In the genomic region with DNA sequence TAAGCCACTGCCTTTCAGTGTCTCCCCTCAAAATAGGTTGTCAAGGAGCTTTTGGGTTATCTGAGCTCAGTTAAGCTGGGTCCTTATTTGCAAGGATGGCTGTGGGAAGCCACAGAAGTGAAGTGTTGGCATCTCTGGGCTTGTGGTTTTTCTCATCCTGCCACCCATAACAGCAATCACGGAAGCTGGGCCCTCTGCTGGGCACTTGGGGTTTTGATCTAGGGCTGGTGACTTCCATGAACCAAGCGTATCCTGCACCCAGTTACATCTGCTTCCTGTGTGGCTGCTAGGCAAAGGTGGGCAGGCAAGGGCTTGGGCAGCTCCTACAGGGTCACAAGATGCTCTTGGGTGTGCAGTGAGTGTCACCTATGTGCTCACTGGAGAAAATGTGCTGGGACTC, we compare ENCODE assay signal across 9 mouse cellular contexts. TPM values are rescaled to one million over a fixed set of nuclear protein-coding genes. Genes with fewer than 3 reads are reported as not detected.
DNase-seq lines count a peak whose midpoint lies in the region; ATAC-seq and TF ChIP-seq lines count a peak whose summit lies in the region.
"Had no signal": no experiment of that assay in that cellular context is flagged by ENCODE, and none has a peak within 500 bp of the region (broad histone marks: within the 10 kb centered on the region; RNA-seq: fewer than 3 reads in every experiment).

No protein-coding gene starts in this region.

- TF ChIP-seq EP300 in lung, postnatal 0 days (IDR thresholded peaks at IDR 0.05), result no peak
- no peak for TF ChIP-seq EP300 in stomach, postnatal 0 days (optimal IDR thresholded peaks at IDR 0.05)

- DNase-seq in cerebellum, postnatal 10 days, result peak; percentile 57 to 60
- no peak for DNase-seq in cerebellum, adult 9-11 months
- DNase-seq in lung, postnatal 0 days (ENCODE audit: low spot score), result no peak
- DNase-seq in lung, postnatal 14 days, result no peak
- DNase-seq in stomach, postnatal 0 days (ENCODE audit: low spot score), result peak; percentile 26
- DNase-seq in ovary, postnatal 10 days (ENCODE audit: low spot score), result no peak
- no peak for DNase-seq in heart, embryonic 10.5 days (ENCODE audit: low spot score)

- ATAC-seq in lung, postnatal 0 days, result no peak
- ATAC-seq in inflammation-experienced regulatory T-cells, adult 6 months, result peak; percentile 89
- no peak for ATAC-seq in stomach, postnatal 0 days (ENCODE audit: low FRiP score, low TSS enrichment)

- no peaks in the 10 kb centered on the region for H3K4me1 ChIP-seq in lung, postnatal 0 days (ENCODE audit: insufficient read depth, low read depth, low read length)
- H3K4me1 ChIP-seq in stomach, postnatal 0 days (replicated peaks; ENCODE audit: control insufficient read depth, insufficient read depth), result no peaks in the 10 kb centered on the region
- no peaks in the 10 kb centered on the region for H3K4me1 ChIP-seq in heart, embryonic 10.5 days

- 36% methylated on average over 2 of the region's 2 CpGs for WGBS in lung, postnatal 0 days
- WGBS in stomach, postnatal 0 days, result 45% methylated on average over 2 of the region's 2 CpGs
- 45% methylated on average over 2 of the region's 2 CpGs for WGBS in heart, embryonic 10.5 days

- H3K9me3 ChIP-seq in lung, postnatal 0 days (ENCODE audit: low read length), result no peaks in the 10 kb centered on the region
- no peaks in the 10 kb centered on the region for H3K9me3 ChIP-seq in stomach, postnatal 0 days (ENCODE audit: control insufficient read depth, low read length)
- no peaks in the 10 kb centered on the region for H3K9me3 ChIP-seq in heart, embryonic 10.5 days

- peak; percentile 56 for TF ChIP-seq CTCF in lung, postnatal 0 days (IDR thresholded peaks at IDR 0.05)
- TF ChIP-seq CTCF in stomach, postnatal 0 days (IDR thresholded peaks at IDR 0.05; ENCODE audit: low read depth), result peak; percentile 65

- H3K4me3 ChIP-seq in lung, postnatal 0 days (ENCODE audit: low read depth, low read length), result no peak overlapping the region
- H3K4me3 ChIP-seq in stomach, postnatal 0 days (ENCODE audit: low read depth, low read length), result no peak overlapping the region
- no peak overlapping the region for H3K4me3 ChIP-seq in heart, embryonic 10.5 days
- H3K4me3 ChIP-seq: erythroblast, embryonic 14.5 days had no signal

- H3K36me3 ChIP-seq in lung, postnatal 0 days (ENCODE audit: insufficient read depth, low read length), result no peaks in the 10 kb centered on the region
- no peaks in the 10 kb centered on the region for H3K36me3 ChIP-seq in stomach, postnatal 0 days (ENCODE audit: control insufficient read depth, insufficient read depth, low read length)
- H3K36me3 ChIP-seq in heart, embryonic 10.5 days, result no peaks in the 10 kb centered on the region

- H3K27me3 ChIP-seq in lung, postnatal 0 days (replicated peaks; ENCODE audit: insufficient read depth, low read length), result no peaks in the 10 kb centered on the region
- H3K27me3 ChIP-seq in stomach, postnatal 0 days (ENCODE audit: control insufficient read depth, insufficient read depth, low read length), result no peaks in the 10 kb centered on the region
- H3K27me3 ChIP-seq in heart, embryonic 10.5 days (ENCODE audit: insufficient read depth, poor library complexity, severe bottlenecking), result peaks cover 16% of the 10 kb centered on the region

- no peak overlapping the region for H3K27ac ChIP-seq in lung, postnatal 0 days (ENCODE audit: low read length)
- no peak overlapping the region for H3K27ac ChIP-seq in stomach, postnatal 0 days (replicated peaks)
- no peak overlapping the region for H3K27ac ChIP-seq in heart, embryonic 10.5 days

- no peak overlapping the region for H3K4me2 ChIP-seq in lung, postnatal 0 days (replicated peaks; ENCODE audit: low read depth, low read length)
- no peak overlapping the region for H3K4me2 ChIP-seq in stomach, postnatal 0 days (replicated peaks; ENCODE audit: low read depth)

- no peak overlapping the region for H3K9ac ChIP-seq in lung, postnatal 0 days (replicated peaks; ENCODE audit: low read depth)
- no peak overlapping the region for H3K9ac ChIP-seq in stomach, postnatal 0 days (ENCODE audit: low read length)

RNA-seq across cellular contexts. Expression of a gene that starts 49.7 kb away (rescaled TPM):
- polyA plus RNA-seq in lung, postnatal 0 days (2015; fragmentation: Nextera tagmentation; extraction: Ambion mirVana), result 0.17 and 0.21 TPM in 2 replicates
- polyA plus RNA-seq in inflammation-experienced regulatory T-cells, adult 6 months (2017; shearing (Covaris generic)), result not detected
- 0.19 and 0.30 TPM in 2 replicates for polyA plus RNA-seq in stomach, postnatal 0 days (2015; fragmentation: Nextera tagmentation; extraction: Ambion mirVana)
- 0.06 TPM in 1 of 2 replicates, not detected in the other for polyA plus RNA-seq in heart, embryonic 10.5 days (2016; fragmentation: Nextera tagmentation; extraction: Ambion mirVana)
- polyA plus RNA-seq: erythroblast, embryonic 14.5 days had no signal

Comparison
In these comparisons a context has a peak if more than half of its experiments do, and no peak if none do; other contexts are left out.
1. DNase-seq: peak in cerebellum, postnatal 10 days (2 of 2) and stomach, postnatal 0 days (single experiment); none in cerebellum, adult 9-11 months (single experiment), lung, postnatal 0 days (single experiment), lung, postnatal 14 days (single experiment), ovary, postnatal 10 days (single experiment) and heart, embryonic 10.5 days (single experiment).